Mouse (Mus musculus): ENCODE measurements around the gene Sp4. TPM values are rescaled to one million over a fixed set of nuclear protein-coding genes. Genes with fewer than 3 reads are reported as not detected.

Gene Sp4
- polyA plus RNA-seq, 1 experiment from 2014 or later: 6.6 TPM

DNA sequence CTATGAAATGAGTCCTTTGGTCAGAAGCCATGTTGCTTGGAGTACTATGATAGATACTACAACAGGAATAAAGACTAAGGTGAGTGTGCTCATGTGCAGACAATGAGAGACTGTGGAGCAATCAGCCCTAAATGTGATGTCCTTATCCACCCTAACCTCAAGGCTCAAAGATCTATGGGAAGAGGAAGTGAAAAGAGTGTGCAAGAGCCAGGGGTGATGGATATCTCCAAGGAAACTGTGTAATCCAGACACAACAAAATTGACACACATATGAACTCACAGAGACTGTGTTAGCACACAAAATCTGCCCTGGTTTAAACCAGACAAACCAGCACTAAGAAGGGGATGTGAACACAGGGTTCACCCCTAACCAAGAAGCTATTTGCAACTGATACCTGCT, 81.2 kb downstream of the Sp4 start:
- Histone ChIP-seq H3K36me3 (ENCODE audit: control insufficient read depth, insufficient read depth) (no peaks in the 10 kb centered on the region), H3K9ac (ENCODE audit: low read length) (no peak overlapping the region), H3K27ac (ENCODE audit: low read length) (no peak overlapping the region), H3K9me3 (replicated peaks; ENCODE audit: control insufficient read depth, low read length) (no peaks in the 10 kb centered on the region), H3K27me3 (ENCODE audit: control insufficient read depth, insufficient read depth, low read length) (no peaks in the 10 kb centered on the region), H3K4me2 (ENCODE audit: low read depth, low read length) (no peak overlapping the region), H3K4me1 (ENCODE audit: control insufficient read depth, insufficient read depth, low read length) (no peaks in the 10 kb centered on the region), H3K4me3 (ENCODE audit: low read length) (no peak overlapping the region)
- no peak for ATAC-seq (replicated peaks; ENCODE audit: extremely low read depth, insufficient read depth, low FRiP score)

- no peak overlapping the region for H3K9ac ChIP-seq (ENCODE audit: low read length)
- no peak overlapping the region for H3K4me3 ChIP-seq (ENCODE audit: low read length)
- H3K4me2 ChIP-seq (ENCODE audit: low read depth, low read length): no peak overlapping the region
- no peak overlapping the region for H3K27ac ChIP-seq (ENCODE audit: low read length)
- 58% methylated on average over 2 of the region's 2 CpGs for WGBS
- no peaks in the 10 kb centered on the region for H3K4me1 ChIP-seq (ENCODE audit: control insufficient read depth, insufficient read depth, low read length)
- H3K36me3 ChIP-seq (ENCODE audit: control insufficient read depth, insufficient read depth): no peaks in the 10 kb centered on the region
- no peaks in the 10 kb centered on the region for H3K27me3 ChIP-seq (ENCODE audit: control insufficient read depth, insufficient read depth, low read length)
- no peak for ATAC-seq (replicated peaks; ENCODE audit: extremely low read depth, insufficient read depth, low FRiP score)
- no peaks in the 10 kb centered on the region for H3K9me3 ChIP-seq (replicated peaks; ENCODE audit: control insufficient read depth, low read length)
Measured at GRCm38 (mm10) chr12:118212163-118212562, 89.1 kb downstream of the Sp4 start.

- WGBS: under 1% methylated on average over 47 of the region's 47 CpGs
Measured at GRCm38 (mm10) chr12:118198386-118199093, 102.7 kb downstream of the Sp4 start, which contains the start of gene Dnah11. TSS of gene Dnah11 (minus strand) at chr12:118199043.

GRCm38 (mm10) chr12:118196583-118196982, 104.7 kb downstream of the Sp4 start:
- Histone ChIP-seq H3K9me3 (replicated peaks; ENCODE audit: control insufficient read depth, low read length) (no peaks in the 10 kb centered on the region), H3K4me2 (ENCODE audit: low read depth, low read length) (no peak overlapping the region), H3K36me3 (ENCODE audit: control insufficient read depth, insufficient read depth) (no peaks in the 10 kb centered on the region), H3K4me3 (ENCODE audit: low read length) (no peak overlapping the region), H3K9ac (ENCODE audit: low read length) (no peak overlapping the region), H3K27me3 (ENCODE audit: control insufficient read depth, insufficient read depth, low read length) (peaks cover 35% of the 10 kb centered on the region), H3K4me1 (ENCODE audit: control insufficient read depth, insufficient read depth, low read length) (0 out of 2 replicates have a peak, but pooled peaks cover 3% of the 10 kb centered on the region), H3K27ac (ENCODE audit: low read length) (no peak overlapping the region)
- no peak for ATAC-seq (replicated peaks; ENCODE audit: extremely low read depth, insufficient read depth, low FRiP score)
- 60% methylated on average over 2 of the region's 2 CpGs for WGBS

More at GRCm38 (mm10) chr12:118198386-118199093, 102.7 kb downstream of the Sp4 start, which contains the start of gene Dnah11:
- Histone ChIP-seq H3K9ac (ENCODE audit: low read length) (peak within 1 kb of the TSS; percentile 54), H3K4me2 (ENCODE audit: low read depth, low read length) (peak within 1 kb of the TSS; percentile 97), H3K27ac (ENCODE audit: low read length) (no peak within 1 kb of the TSS), H3K9me3 (replicated peaks; ENCODE audit: control insufficient read depth, low read length) (no peaks in the 10 kb centered on the region), H3K36me3 (ENCODE audit: control insufficient read depth, insufficient read depth) (no peaks in the 10 kb centered on the region), H3K4me1 (ENCODE audit: control insufficient read depth, insufficient read depth, low read length) (0 out of 2 replicates have a peak, but pooled peaks cover 3% of the 10 kb centered on the region), H3K27me3 (ENCODE audit: control insufficient read depth, insufficient read depth, low read length) (peaks cover 35% of the 10 kb centered on the region), H3K4me3 (ENCODE audit: low read length) (peak within 1 kb of the TSS; percentile 67)
- ATAC-seq (replicated peaks; ENCODE audit: extremely low read depth, insufficient read depth, low FRiP score): peak; percentile 98

GRCm38 (mm10) chr12:118189535-118189934, 111.7 kb downstream of the Sp4 start:
- H3K4me2 ChIP-seq (ENCODE audit: low read depth, low read length): no peak overlapping the region
- ATAC-seq (replicated peaks; ENCODE audit: extremely low read depth, insufficient read depth, low FRiP score): no peak
- 82% methylated on average over 3 of the region's 3 CpGs for WGBS

DNA sequence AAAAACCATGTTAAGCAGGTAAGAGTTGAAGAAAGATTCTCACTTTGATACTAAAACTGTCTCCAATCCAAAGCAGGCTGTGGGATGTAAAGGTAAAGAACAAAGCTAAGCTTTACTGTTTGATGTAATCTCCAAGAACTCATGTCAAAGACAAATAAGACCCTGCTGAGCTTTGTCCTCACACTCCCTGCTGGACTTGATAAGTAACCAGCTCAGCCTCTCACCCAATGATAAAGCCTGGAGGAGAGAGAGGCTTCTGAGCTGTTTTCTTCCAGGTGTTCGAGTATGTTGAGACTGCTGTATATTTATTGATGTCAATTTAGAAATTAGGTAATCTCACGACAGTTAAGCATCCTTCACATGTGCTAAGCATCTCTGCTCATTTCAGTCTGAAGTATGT, 113.6 kb downstream of the Sp4 start:
- Histone ChIP-seq H3K27ac (ENCODE audit: low read length) (no peak overlapping the region), H3K4me1 (ENCODE audit: control insufficient read depth, insufficient read depth, low read length) (peaks cover 2% of the 10 kb centered on the region; the same call in 1 of the 2 replicates), H3K9ac (ENCODE audit: low read length) (no peak overlapping the region), H3K4me3 (ENCODE audit: low read length) (no peak overlapping the region), H3K36me3 (ENCODE audit: control insufficient read depth, insufficient read depth) (no peaks in the 10 kb centered on the region), H3K9me3 (replicated peaks; ENCODE audit: control insufficient read depth, low read length) (no peaks in the 10 kb centered on the region), H3K27me3 (ENCODE audit: control insufficient read depth, insufficient read depth, low read length) (no peaks in the 10 kb centered on the region), H3K4me2 (ENCODE audit: low read depth, low read length) (no peak overlapping the region)
- 34% methylated on average over 2 of the region's 2 CpGs for WGBS
- no peak for ATAC-seq (replicated peaks; ENCODE audit: extremely low read depth, insufficient read depth, low FRiP score)

More at GRCm38 (mm10) chr12:118189535-118189934, 111.7 kb downstream of the Sp4 start:
- no peaks in the 10 kb centered on the region for H3K36me3 ChIP-seq (ENCODE audit: control insufficient read depth, insufficient read depth)
- no peak overlapping the region for H3K9ac ChIP-seq (ENCODE audit: low read length)
- H3K4me3 ChIP-seq (ENCODE audit: low read length): no peak overlapping the region
- no peaks in the 10 kb centered on the region; the same call in 1 of the 2 replicates for H3K27me3 ChIP-seq (ENCODE audit: control insufficient read depth, insufficient read depth, low read length)
- no peaks in the 10 kb centered on the region for H3K9me3 ChIP-seq (replicated peaks; ENCODE audit: control insufficient read depth, low read length)
- peaks cover 2% of the 10 kb centered on the region; the same call in 1 of the 2 replicates for H3K4me1 ChIP-seq (ENCODE audit: control insufficient read depth, insufficient read depth, low read length)
- H3K27ac ChIP-seq (ENCODE audit: low read length): no peak overlapping the region

DNA sequence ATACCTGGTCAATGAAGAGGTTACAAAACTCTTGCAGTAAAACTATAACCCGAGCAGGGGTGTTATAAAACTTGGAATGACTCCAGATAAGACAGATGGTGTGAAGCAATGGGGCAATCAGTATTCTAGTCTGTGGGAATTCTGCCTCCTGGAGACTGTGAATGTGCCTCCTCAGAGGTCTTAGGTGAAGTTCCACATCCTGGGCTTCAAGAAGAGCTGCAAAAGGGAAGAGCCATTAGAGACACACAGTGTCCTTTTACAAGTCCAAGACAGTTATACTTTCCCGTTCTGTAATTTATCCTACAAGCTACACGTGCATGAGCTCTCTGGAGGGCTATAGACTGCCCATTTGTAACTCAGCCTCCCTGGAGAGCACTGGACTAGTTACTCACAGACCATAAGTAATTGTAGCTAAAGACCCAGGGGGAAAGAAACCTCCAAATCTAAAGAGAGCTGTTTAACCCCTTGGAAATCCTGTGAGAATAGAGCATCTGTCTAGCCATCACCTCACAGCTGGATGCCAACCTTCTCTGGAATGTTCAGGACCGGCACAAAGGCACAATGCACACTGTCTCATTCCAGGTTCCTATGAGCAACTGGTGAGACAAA, 114.3 kb downstream of the Sp4 start:
- Histone ChIP-seq H3K9ac (ENCODE audit: low read length) (no peak overlapping the region), H3K27ac (ENCODE audit: low read length) (no peak overlapping the region), H3K4me1 (ENCODE audit: control insufficient read depth, insufficient read depth, low read length) (peaks cover 2% of the 10 kb centered on the region; the same call in 1 of the 2 replicates), H3K4me2 (ENCODE audit: low read depth, low read length) (no peak overlapping the region), H3K4me3 (ENCODE audit: low read length) (no peak overlapping the region), H3K27me3 (ENCODE audit: control insufficient read depth, insufficient read depth, low read length) (no peaks in the 10 kb centered on the region), H3K9me3 (replicated peaks; ENCODE audit: control insufficient read depth, low read length) (no peaks in the 10 kb centered on the region), H3K36me3 (ENCODE audit: control insufficient read depth, insufficient read depth) (no peaks in the 10 kb centered on the region)
- ATAC-seq (replicated peaks; ENCODE audit: extremely low read depth, insufficient read depth, low FRiP score): no peak
- WGBS: 33% methylated on average over 4 of the region's 4 CpGs

DNA sequence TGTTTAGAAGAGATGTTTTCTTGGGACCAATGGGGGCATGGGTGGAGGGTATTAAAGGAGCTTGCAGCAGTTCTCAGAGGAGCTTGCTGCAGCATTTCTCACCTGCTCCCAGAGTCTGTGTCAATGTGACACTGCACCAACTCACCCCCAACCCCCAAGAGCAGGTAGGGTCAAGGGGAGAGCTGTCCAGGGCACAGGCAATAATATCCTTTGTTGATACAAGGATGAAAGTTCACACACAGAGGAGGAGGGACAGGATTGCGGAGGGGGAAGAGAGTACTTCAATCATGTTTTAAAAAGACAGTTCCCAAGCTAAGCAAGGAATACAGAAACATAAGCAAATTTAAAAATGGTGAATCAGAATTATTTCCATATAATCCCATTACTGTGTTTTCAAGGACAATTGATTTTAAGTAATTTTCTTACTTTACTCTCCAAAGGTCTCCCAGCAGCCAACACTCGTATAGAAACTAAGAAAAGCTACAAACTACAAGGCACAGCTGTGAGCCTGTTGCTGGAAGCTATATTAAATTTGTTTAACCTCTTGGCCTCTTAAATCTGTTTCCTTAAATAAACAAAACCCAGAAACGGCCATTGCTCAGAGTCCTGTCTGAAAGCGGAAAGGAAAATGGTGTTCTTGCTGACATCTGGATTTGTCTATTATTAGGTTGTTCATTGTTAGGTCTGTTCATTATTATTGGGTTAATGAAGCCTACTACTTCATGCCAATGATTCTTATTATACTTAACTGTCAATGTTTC, 114.9 kb downstream of the Sp4 start:
- no peaks in the 10 kb centered on the region for H3K36me3 ChIP-seq (ENCODE audit: control insufficient read depth, insufficient read depth)
- 34% methylated on average over 4 of the region's 4 CpGs for WGBS
- ATAC-seq (replicated peaks; ENCODE audit: extremely low read depth, insufficient read depth, low FRiP score): no peak; the same call in 1 of the 2 replicates
- H3K9ac ChIP-seq (ENCODE audit: low read length): no peak overlapping the region
- H3K4me2 ChIP-seq (ENCODE audit: low read depth, low read length): no peak overlapping the region
- H3K4me3 ChIP-seq (ENCODE audit: low read length): no peak overlapping the region
- no peak overlapping the region for H3K27ac ChIP-seq (ENCODE audit: low read length)
- H3K9me3 ChIP-seq (replicated peaks; ENCODE audit: control insufficient read depth, low read length): no peaks in the 10 kb centered on the region
- peaks cover 2% of the 10 kb centered on the region; the same call in 1 of the 2 replicates for H3K4me1 ChIP-seq (ENCODE audit: control insufficient read depth, insufficient read depth, low read length)
- H3K27me3 ChIP-seq (ENCODE audit: control insufficient read depth, insufficient read depth, low read length): no peaks in the 10 kb centered on the region
